Mouse (Mus musculus) hindbrain, embryonic 10.5 days (tissue): ENCODE results near the gene G430095P16Rik. TPM values are rescaled to one million over a fixed set of nuclear protein-coding genes. Genes with fewer than 3 reads are reported as not detected.

Source experiments
- DNase-seq: peaks from one replicate; pipeline ENCODE4 v3.0.0-alpha.2; 2017; ENCODE audit warnings: low spot score
- H3K27ac ChIP-seq: fragments of 300-500 bp; sonication (generic); 2 replicates; pipeline ENCODE4 v1.5.1; 2016; ENCODE audit warnings: mild to moderate bottlenecking, moderate library complexity
- H3K27me3 ChIP-seq: fragments of 300-500 bp; sonication (generic); 2 replicates; pipeline ENCODE4 v1.6.1; 2016; ENCODE audit warnings: mild to moderate bottlenecking; ENCODE audit not compliant: poor library complexity, insufficient read depth, severe bottlenecking
- H3K36me3 ChIP-seq: fragments of 300-500 bp; sonication (generic); 2 replicates; pipeline ENCODE4 v1.6.1; 2016; ENCODE audit warnings: mild to moderate bottlenecking, moderate library complexity
- H3K4me1 ChIP-seq: fragments of 300-500 bp; sonication (generic); replicated peaks from 2 replicates; pipeline ENCODE4 v1.6.1; 2016; ENCODE audit warnings: mild to moderate bottlenecking
- H3K4me3 ChIP-seq: fragments of 300-500 bp; sonication (generic); 2 replicates; pipeline ENCODE4 v1.5.1; 2016; ENCODE audit warnings: mild to moderate bottlenecking, moderate library complexity
- H3K9me3 ChIP-seq: fragments of 300-500 bp; sonication (generic); 2 replicates; pipeline ENCODE4 v1.6.1; 2016; ENCODE audit warnings: mild to moderate bottlenecking, moderate library complexity
- WGBS: fragments of 180-500 bp; shearing (Covaris S2); methylation state at CpG from one replicate; pipeline ENCODE4 v1.1.7; 2016; 5-methylcytosine and 5-hydroxymethylcytosine counted together
- polyA plus RNA-seq: library from polyadenylated mRNA; unstranded; fragments of >200 nt; fragmentation: Nextera tagmentation; extraction: Ambion mirVana; gene quantifications from 2 replicates; pipeline ENCODE4 v1.2.1, GENCODE M21; 2016

Gene G430095P16Rik
- polyA plus RNA-seq, 1 experiment from 2014 or later: 1.9 TPM

DNA sequence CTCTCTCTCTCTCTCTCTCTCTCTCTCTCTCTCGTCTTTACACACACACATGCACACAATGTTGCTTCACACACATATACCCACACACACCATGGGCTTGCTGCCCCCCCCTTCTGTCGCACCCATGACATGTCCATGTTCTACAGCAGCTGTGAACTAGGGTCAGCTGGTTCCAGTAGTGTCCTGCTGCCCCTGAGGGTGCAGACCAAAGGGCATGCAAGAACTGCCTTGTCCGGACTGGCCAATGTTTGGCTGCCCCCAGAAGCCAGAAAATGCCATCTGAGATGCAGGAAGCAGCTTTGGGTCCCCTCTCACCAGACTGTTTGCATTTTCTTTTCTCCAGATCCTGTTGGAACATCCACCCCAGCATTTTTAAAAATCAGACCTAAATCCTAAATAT is 49.8 kb downstream of the G430095P16Rik start:
- H3K4me3 ChIP-seq: no peak overlapping the region
- DNase-seq: no peak
- H3K27me3 ChIP-seq: peaks cover 100% of the 10 kb centered on the region
- no peak overlapping the region for H3K27ac ChIP-seq
- WGBS: under 1% methylated on average over 3 of the region's 3 CpGs
- H3K9me3 ChIP-seq: no peaks in the 10 kb centered on the region
- H3K36me3 ChIP-seq: no peaks in the 10 kb centered on the region
- peaks cover 26% of the 10 kb centered on the region for H3K4me1 ChIP-seq

DNA sequence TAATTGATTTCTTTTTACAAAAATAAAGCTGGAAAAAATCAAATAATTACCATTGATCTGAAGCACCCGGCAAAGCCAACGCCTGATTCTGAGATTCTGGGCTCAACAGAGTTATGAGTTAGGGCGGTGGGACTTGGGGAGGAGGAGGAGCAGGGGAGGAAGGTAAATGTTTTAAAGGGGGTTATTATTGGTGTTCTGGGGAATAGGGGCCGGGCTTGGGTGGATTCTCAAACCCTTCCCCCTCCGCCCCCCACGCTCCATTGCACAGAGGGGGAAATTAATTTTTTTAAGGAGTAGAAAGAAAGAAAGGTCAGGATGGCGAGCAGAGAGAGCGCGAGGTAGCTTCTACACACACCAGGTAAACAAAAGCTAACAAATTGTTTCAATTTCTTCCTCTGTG is 50.5 kb downstream of the G430095P16Rik start:
- DNase-seq: no peak
- Histone ChIP-seq H3K27me3 (peaks cover 100% of the 10 kb centered on the region), H3K27ac (no peak overlapping the region), H3K4me1 (peaks cover 26% of the 10 kb centered on the region), H3K9me3 (no peaks in the 10 kb centered on the region), H3K36me3 (no peaks in the 10 kb centered on the region), H3K4me3 (peak overlapping the region; percentile 28; the same call in 1 of the 2 replicates)
- under 1% methylated on average over 9 of the region's 9 CpGs for WGBS

DNA sequence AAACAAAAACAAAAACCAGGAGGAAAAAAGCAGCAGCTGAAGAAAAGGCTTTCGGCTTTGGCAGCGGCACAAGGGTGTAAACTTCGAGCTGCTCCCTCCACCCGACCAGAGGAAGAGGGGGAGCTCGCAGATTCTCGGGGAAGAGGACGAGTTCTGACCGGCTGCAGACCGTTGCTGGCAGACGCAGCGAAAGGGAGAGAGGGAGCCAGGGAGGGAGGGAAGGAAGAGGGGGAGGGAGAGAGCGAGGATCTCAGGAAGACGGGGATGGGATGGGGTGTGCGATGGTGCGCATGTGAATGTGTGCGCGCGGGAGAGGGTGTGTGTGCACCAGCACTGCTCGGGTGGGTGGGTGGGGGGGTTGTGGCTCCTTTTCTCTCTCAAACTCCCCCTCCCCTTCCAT is 51.0 kb downstream of the G430095P16Rik start:
- under 1% methylated on average over 19 of the region's 19 CpGs for WGBS
- Histone ChIP-seq H3K4me1 (peaks cover 26% of the 10 kb centered on the region), H3K4me3 (peak overlapping the region; percentile 28)

DNA sequence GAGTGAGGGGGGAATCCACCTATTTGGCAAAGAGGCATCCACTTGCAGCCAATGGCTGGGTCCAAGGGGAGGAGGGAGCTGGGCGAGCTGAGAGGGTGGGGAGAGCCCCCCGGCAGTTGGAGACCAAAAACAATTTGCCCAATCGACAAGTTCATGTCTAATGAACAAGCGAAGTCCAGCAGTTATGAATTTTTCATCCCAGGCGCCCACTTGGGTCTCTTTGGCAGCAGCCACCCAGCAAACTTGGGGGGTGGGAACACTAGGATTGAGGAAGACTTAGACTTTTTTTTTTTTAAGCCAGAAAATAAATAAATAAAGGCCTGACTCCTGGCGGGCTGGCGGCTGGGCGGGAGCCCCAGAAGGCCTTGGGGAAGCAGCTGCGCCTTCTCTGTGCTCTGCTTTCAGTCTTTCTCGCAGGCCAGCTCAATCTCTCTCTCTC is 51.7 kb downstream of the G430095P16Rik start:
- WGBS: under 1% methylated on average over 10 of the region's 10 CpGs
- Histone ChIP-seq H3K4me3 (no peak overlapping the region), H3K27ac (no peak overlapping the region), H3K9me3 (no peaks in the 10 kb centered on the region), H3K27me3 (peaks cover 100% of the 10 kb centered on the region), H3K36me3 (no peaks in the 10 kb centered on the region), H3K4me1 (peaks cover 26% of the 10 kb centered on the region)
- no peak for DNase-seq

More for the DNA sequence above, 51.0 kb downstream of the G430095P16Rik start:
- Histone ChIP-seq H3K36me3 (no peaks in the 10 kb centered on the region), H3K9me3 (no peaks in the 10 kb centered on the region), H3K27me3 (peaks cover 100% of the 10 kb centered on the region), H3K27ac (no peak overlapping the region)
- no peak for DNase-seq

DNA sequence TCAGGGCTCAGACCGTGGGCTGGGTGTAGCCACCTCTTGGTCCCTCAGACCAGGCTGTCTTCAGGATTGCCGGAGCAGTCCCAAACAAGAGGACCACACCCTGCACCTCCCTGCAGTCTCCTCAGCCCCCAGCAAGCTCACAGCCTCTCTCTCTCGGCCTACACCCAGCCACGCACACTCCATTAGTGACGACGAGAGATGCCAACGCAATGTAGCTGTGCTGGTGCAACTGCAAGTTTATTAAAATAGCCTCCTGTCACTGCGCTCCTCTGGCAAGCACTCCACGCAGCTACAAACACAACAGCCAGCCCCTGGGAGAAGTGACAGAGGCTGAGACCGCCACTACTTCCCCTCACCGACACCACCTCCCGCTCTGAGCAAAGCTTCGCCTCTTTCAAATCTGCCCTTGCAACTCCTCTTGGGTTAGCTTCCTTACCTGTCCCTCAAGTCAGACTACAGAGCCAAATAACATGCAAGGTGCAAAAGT is 52.3 kb downstream of the G430095P16Rik start:
- Histone ChIP-seq H3K4me1 (peaks cover 26% of the 10 kb centered on the region), H3K27me3 (peaks cover 100% of the 10 kb centered on the region), H3K4me3 (no peak overlapping the region), H3K27ac (no peak overlapping the region), H3K9me3 (no peaks in the 10 kb centered on the region), H3K36me3 (no peaks in the 10 kb centered on the region)
- under 1% methylated on average over 13 of the region's 13 CpGs for WGBS
- DNase-seq: no peak

DNA sequence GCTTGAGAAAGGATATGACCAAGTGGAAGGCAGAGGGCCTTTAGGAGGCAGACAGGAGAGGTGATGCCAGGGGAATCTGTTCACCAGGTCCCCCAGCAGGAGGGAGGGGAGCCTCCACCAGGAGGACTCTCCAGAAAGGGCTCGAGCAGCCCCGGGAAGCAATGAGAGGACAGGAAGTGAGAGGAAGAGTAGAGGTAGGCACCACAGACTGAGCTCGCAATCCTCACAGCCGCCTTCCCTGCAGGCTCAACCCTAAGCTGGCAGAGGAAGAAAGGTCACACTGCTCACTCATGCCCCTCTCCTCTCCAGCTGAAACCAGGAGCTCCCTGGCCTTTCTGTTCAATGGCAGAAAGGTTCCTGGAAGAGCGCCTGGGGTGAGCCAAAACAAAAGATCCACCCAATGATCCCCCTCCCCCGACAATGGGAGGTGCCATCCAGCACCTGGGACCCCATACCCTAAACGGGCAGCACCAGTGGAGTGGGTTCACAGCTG is 52.9 kb downstream of the G430095P16Rik start:
- Histone ChIP-seq H3K27me3 (peaks cover 100% of the 10 kb centered on the region), H3K27ac (no peak overlapping the region), H3K9me3 (no peaks in the 10 kb centered on the region), H3K4me1 (peaks cover 24% of the 10 kb centered on the region), H3K4me3 (no peak overlapping the region), H3K36me3 (no peaks in the 10 kb centered on the region)
- WGBS: under 1% methylated on average over 7 of the region's 7 CpGs
- no peak for DNase-seq

Other genes starting within 250 kb of the G430095P16Rik start
- gene Ier2, start 60.2 kb upstream of the G430095P16Rik start, polyA plus RNA-seq: 89.9 and 94.7 TPM in 2 replicates
- gene Trmt1, start 36.7 kb upstream of the G430095P16Rik start, polyA plus RNA-seq: 57.8 and 65.9 TPM in 2 replicates
- gene Nacc1, start 35.1 kb upstream of the G430095P16Rik start, polyA plus RNA-seq: 25.2 and 28.9 TPM in 2 replicates
- 5.6 and 6.5 TPM in 2 replicates for gene Lyl1, start 21.6 kb upstream of the G430095P16Rik start, polyA plus RNA-seq
- 0.07 and 0.29 TPM in 2 replicates for gene Nfix, start 77.3 kb downstream of the G430095P16Rik start, polyA plus RNA-seq
- 3.8 and 5.5 TPM in 2 replicates for gene Dand5, start 99.8 kb downstream of the G430095P16Rik start, polyA plus RNA-seq
- gene Gadd45gip1, start 108.5 kb downstream of the G430095P16Rik start, polyA plus RNA-seq: 43.7 and 45.8 TPM in 2 replicates
- gene Rad23a, start 117.7 kb downstream of the G430095P16Rik start, polyA plus RNA-seq: 115 TPM in 2 replicates
- gene Calr, start 123.9 kb downstream of the G430095P16Rik start, polyA plus RNA-seq: 783 and 812 TPM in 2 replicates
- 129 and 134 TPM in 2 replicates for gene Farsa, start 134.0 kb downstream of the G430095P16Rik start, polyA plus RNA-seq
- gene Syce2, start 149.1 kb downstream of the G430095P16Rik start, polyA plus RNA-seq: 61.5 and 67.1 TPM in 2 replicates
- gene Gcdh, start 170.9 kb downstream of the G430095P16Rik start, polyA plus RNA-seq: 35.5 and 43.4 TPM in 2 replicates
- 18.2 and 21.5 TPM in 2 replicates for gene Klf1, start 178.9 kb downstream of the G430095P16Rik start, polyA plus RNA-seq
- 5.8 and 6.6 TPM in 2 replicates for gene Dnase2a, start 185.6 kb downstream of the G430095P16Rik start, polyA plus RNA-seq
- gene Mast1, start 214.4 kb downstream of the G430095P16Rik start, polyA plus RNA-seq: 5.0 and 12.7 TPM in 2 replicates
- gene Rtbdn, start 224.0 kb downstream of the G430095P16Rik start, polyA plus RNA-seq: 0.55 and 0.88 TPM in 2 replicates
- not detected in 2 replicates for gene Gm49661, start 246.4 kb downstream of the G430095P16Rik start, polyA plus RNA-seq
- gene Prdx2, start 246.6 kb downstream of the G430095P16Rik start, polyA plus RNA-seq: 1,241 and 1,456 TPM in 2 replicates
- 137 and 146 TPM in 2 replicates for gene Rnaseh2a, start 246.8 kb downstream of the G430095P16Rik start, polyA plus RNA-seq